Mouse (Mus musculus) cerebellum, postnatal 36 days (tissue): ENCODE results near the gene Defb3.
"Not testable (repeated sequence)": the region's sequence is repeated elsewhere in the genome, so short reads cannot be mapped to it uniquely, and the experiment has no call there.

ENCODE experiments used
- DNase-seq, 2 experiments: peaks; one replicate each; pipeline ENCODE4 v3.0.0; 2021 to 2022; ENCODE audit warnings: mixed read lengths in 2 of 2

Gene Defb3

DNA sequence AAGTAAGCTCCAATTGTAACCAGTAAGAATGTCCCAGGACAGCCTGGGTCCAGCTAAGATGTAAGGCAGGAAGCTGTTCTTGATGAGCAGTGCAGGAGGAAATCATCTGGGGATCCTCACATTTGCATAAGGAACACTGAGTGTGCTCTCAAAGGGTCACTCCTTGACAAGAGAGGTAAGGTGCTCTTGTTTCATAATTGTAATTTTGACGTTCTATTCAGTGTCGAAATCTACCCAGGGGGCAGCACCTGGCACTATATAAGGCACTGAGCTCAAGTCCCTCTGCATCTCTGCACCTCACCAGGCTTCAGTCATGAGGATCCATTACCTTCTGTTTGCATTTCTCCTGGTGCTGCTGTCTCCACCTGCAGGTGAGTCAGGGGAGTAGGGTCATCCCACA, at the start of gene Defb3:
TSS of gene Defb3 (plus strand) at position 301 of the 400 bp plus-strand sequence.
- DNase-seq: not testable (repeated sequence)

DNA sequence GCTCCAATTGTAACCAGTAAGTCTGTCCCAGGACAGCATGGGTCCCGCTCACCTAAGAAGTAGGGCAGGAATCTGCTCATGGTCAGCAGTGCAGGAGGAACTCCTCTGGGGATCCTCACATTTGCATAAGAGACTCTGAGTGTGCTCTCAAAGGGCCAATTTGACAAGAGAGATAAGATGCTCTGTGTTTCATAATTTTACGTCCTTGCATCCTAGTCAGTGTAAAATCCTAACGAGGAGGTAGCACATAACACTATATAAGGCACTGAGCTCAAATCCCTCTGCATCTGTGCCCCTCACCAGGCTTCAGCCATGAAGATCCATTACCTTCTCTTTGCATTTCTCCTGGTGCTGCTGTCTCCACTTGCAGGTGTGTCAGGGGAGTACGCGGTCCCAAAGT, 45.9 kb upstream of the Defb3 start, which contains the start of gene Defb5:
TSS of gene Defb5 (plus strand) at position 301 of the 400 bp plus-strand sequence.
- DNase-seq: no peak

DNA sequence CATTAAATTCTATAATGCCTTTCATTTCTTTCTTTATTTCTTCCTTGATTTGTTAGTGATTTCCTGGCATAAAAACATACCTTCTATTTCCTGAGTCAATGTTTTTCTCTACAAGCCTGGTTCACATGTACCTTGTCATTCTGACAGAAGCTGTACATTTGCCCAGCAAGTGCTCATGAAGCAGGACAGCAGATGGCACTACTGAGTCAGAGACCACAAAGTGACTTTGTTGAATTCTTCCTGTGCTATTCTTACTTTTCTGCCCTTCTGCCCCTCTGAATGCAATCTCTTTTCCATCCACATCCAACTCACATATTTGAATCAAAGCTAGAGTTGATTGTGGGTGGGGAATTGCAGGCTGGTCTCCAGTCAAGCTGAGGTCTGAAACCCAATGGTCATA, 35.0 kb upstream of the Defb3 start:
- DNase-seq: no peak

DNA sequence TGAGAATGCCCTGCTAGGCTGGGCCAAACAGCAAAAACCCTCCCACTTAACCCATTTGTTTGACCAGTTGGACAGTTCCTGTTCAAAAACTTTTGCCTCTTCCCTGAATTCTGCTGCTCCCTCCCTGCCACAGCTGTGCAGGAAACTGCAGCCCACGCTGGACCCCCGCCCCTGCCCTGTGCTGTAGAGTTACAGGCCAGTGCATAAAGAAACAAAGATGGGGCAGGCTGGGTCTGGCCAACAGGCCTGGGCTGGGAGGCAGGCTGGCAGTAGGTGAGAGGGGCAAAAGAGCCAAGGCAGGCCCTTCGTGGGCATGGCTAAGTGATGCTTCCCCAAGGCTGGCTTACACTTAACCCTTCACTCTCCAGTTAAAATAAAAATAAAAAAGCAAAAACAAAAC, 33.5 kb upstream of the Defb3 start:
- DNase-seq: no peak

DNA sequence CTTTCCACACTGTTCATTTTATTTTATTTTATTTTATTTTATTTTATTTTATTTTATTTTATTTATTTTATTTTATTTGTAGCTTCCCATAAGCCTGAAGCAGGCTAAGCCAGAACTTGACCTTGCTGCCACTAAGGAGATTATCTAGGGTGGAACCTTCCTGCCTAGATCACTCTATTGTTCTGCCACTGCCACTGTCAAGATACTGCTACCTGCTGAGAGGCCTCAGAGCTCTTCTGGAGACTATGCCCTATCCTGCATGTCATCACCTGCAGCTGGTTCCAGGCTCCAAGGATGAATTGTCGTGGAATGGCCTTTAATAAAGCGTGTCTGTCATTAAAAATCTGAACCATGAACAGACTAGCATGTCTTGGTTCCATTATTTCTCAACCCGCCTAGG, 5.2 kb downstream of the Defb3 start:
- not testable (repeated sequence) for DNase-seq

DNA sequence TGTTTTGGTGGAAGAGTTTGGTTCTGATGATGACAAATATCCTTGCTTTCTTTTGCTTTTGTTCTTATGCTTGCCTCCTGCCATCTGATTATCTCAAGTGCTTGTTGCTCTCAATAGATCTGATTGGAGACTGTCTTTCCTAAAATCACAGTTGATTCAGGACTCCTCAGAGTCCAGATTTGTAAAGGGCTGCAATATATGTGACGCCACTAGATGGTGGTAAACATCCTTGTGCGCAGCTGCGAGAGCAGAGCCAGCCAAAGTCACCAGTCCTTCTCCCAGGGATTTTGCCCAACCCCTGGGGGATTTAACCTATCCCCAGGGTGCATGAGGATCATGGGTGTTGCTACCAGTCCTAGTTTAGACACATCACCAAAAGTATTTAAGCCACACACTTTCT, 38.7 kb downstream of the Defb3 start:
- no peak for DNase-seq
